ENCODE assay signal across 12 mouse cellular contexts in genomic region chr7:35127001-35127400, GRCm38 (mm10). TPM values are rescaled to one million over a fixed set of nuclear protein-coding genes. Genes with fewer than 3 reads are reported as not detected.
DNase-seq lines count a peak whose midpoint lies in the region; ATAC-seq and TF ChIP-seq lines count a peak whose summit lies in the region.
"Had no signal": no experiment of that assay in that cellular context is flagged by ENCODE, and none has a peak within 500 bp of the region (broad histone marks: within the 10 kb centered on the region; RNA-seq: fewer than 3 reads in every experiment).

No protein-coding gene starts in this region.

- TF ChIP-seq CTCF in lung, postnatal 0 days (IDR thresholded peaks at IDR 0.05) = no peak

- peak; percentile 41 for TF ChIP-seq EP300 in lung, postnatal 0 days (IDR thresholded peaks at IDR 0.05)

- H3K9me3 ChIP-seq in lung, postnatal 0 days (ENCODE audit: low read length) = no peaks in the 10 kb centered on the region; the same call in 1 of the 2 replicates
- H3K9me3 ChIP-seq in stomach, embryonic 16.5 days (replicated peaks; ENCODE audit: control insufficient read depth, low read length) = no peaks in the 10 kb centered on the region
- 0 out of 2 replicates have a peak, but pooled peaks cover 7% of the 10 kb centered on the region for H3K9me3 ChIP-seq in hindbrain, embryonic 14.5 days (ENCODE audit: control insufficient read depth, low read length)

- WGBS in lung, postnatal 0 days = 31% methylated on average over 10 of the region's 10 CpGs
- 34% methylated on average over 10 of the region's 10 CpGs for WGBS in stomach, embryonic 16.5 days
- WGBS in hindbrain, embryonic 14.5 days = 63% methylated on average over 10 of the region's 10 CpGs

- H3K9ac ChIP-seq in lung, postnatal 0 days (replicated peaks; ENCODE audit: low read depth) = no peak overlapping the region
- H3K9ac ChIP-seq in stomach, embryonic 16.5 days (ENCODE audit: low read length) = no peak overlapping the region
- H3K9ac ChIP-seq in hindbrain, embryonic 14.5 days = no peak overlapping the region
- H3K9ac ChIP-seq: liver, embryonic 14.5 days had no signal

- H3K27ac ChIP-seq in lung, postnatal 0 days (ENCODE audit: low read length) = peak overlapping the region; percentile 69; the same call in 1 of the 2 replicates
- 0 out of 2 replicates have a peak overlapping the region, but pooled peaks have one; percentile 12 for H3K27ac ChIP-seq in stomach, embryonic 16.5 days (ENCODE audit: low read length)
- H3K27ac ChIP-seq in hindbrain, embryonic 14.5 days = no peak overlapping the region
- H3K27ac ChIP-seq: hindbrain, postnatal 0 days; liver, embryonic 14.5 days had no signal

- H3K36me3 ChIP-seq in lung, postnatal 0 days (ENCODE audit: insufficient read depth, low read length) = no peaks in the 10 kb centered on the region
- no peaks in the 10 kb centered on the region for H3K36me3 ChIP-seq in stomach, embryonic 16.5 days (ENCODE audit: control insufficient read depth, insufficient read depth, low read length)
- no peaks in the 10 kb centered on the region for H3K36me3 ChIP-seq in hindbrain, embryonic 14.5 days (replicated peaks; ENCODE audit: control insufficient read depth, insufficient read depth)

- DNase-seq in frontal cortex, postnatal 14 days (ENCODE audit: low spot score in 2 of 2) = no peak
- DNase-seq in lung, postnatal 0 days (ENCODE audit: low spot score) = peak; percentile 83
- DNase-seq in lung, postnatal 14 days = no peak
- peak; percentile 60 for DNase-seq in fibroblast of lung, adult 2 months (ENCODE audit: low read depth)
- no peak for DNase-seq in cerebellum, postnatal 36 days
- no peak for DNase-seq in hindbrain, embryonic 14.5 days (ENCODE audit: low spot score)
- DNase-seq: cerebellum, adult 9-10 months had no signal

- H3K4me3 ChIP-seq in lung, postnatal 0 days (ENCODE audit: low read depth, low read length) = no peak overlapping the region
- no peak overlapping the region for H3K4me3 ChIP-seq in stomach, embryonic 16.5 days (replicated peaks; ENCODE audit: low read length)
- H3K4me3 ChIP-seq in hindbrain, embryonic 14.5 days (replicated peaks; ENCODE audit: low read length) = no peak overlapping the region

- no peak overlapping the region for H3K4me2 ChIP-seq in lung, postnatal 0 days (replicated peaks; ENCODE audit: low read depth, low read length)
- H3K4me2 ChIP-seq in stomach, embryonic 16.5 days (ENCODE audit: low read depth, low read length) = no peak overlapping the region
- no peak overlapping the region for H3K4me2 ChIP-seq in hindbrain, embryonic 14.5 days (replicated peaks)
- H3K4me2 ChIP-seq: heart, embryonic 11.5 days had no signal

- peaks cover 4% of the 10 kb centered on the region; the same call in 1 of the 2 replicates for H3K4me1 ChIP-seq in lung, postnatal 0 days (ENCODE audit: insufficient read depth, low read depth, low read length)
- peaks cover 11% of the 10 kb centered on the region for H3K4me1 ChIP-seq in stomach, embryonic 16.5 days (ENCODE audit: control insufficient read depth, insufficient read depth, low read length)
- no peaks in the 10 kb centered on the region for H3K4me1 ChIP-seq in hindbrain, embryonic 14.5 days (replicated peaks; ENCODE audit: control insufficient read depth, insufficient read depth, low read length)

- no peaks in the 10 kb centered on the region for H3K27me3 ChIP-seq in lung, postnatal 0 days (replicated peaks; ENCODE audit: insufficient read depth, low read length)
- peaks cover 5% of the 10 kb centered on the region for H3K27me3 ChIP-seq in stomach, embryonic 16.5 days (ENCODE audit: control insufficient read depth, insufficient read depth, low read length)
- H3K27me3 ChIP-seq in hindbrain, embryonic 14.5 days (ENCODE audit: control insufficient read depth, insufficient read depth, low read length) = peaks cover 12% of the 10 kb centered on the region

- peak; percentile 44; the same call in 1 of the 2 replicates for ATAC-seq in frontal cortex, adult (ENCODE audit: low TSS enrichment)
- ATAC-seq in lung, postnatal 0 days = 0 out of 2 replicates have a peak, but pooled peaks have one; percentile 15
- ATAC-seq in stomach, embryonic 16.5 days (ENCODE audit: insufficient read depth, low FRiP score) = peak; percentile 33; the same call in 1 of the 2 replicates
- ATAC-seq in hindbrain, embryonic 14.5 days (ENCODE audit: low FRiP score) = no peak
- ATAC-seq: hindbrain, postnatal 0 days had no signal

RNA-seq across cellular contexts. Expression of gene Cebpa, which starts 7.9 kb away (rescaled TPM):
- polyA plus RNA-seq in lung, postnatal 0 days (2015; fragmentation: Nextera tagmentation; extraction: Ambion mirVana) = 28.9 and 29.8 TPM in 2 replicates
- 2.6 and 2.8 TPM in 2 replicates for polyA plus RNA-seq in stomach, embryonic 16.5 days (2015; fragmentation: Nextera tagmentation; extraction: Ambion mirVana)
- polyA plus RNA-seq in hindbrain, embryonic 14.5 days (2014; fragmentation: Nextera tagmentation; extraction: Ambion mirVana) = 0.82 and 1.0 TPM in 2 replicates

RNA-seq across cellular contexts. Expression of gene Slc7a10, which starts 59.2 kb away (rescaled TPM):
- polyA plus RNA-seq in lung, postnatal 0 days (2015; fragmentation: Nextera tagmentation; extraction: Ambion mirVana) = 20.1 and 21.7 TPM in 2 replicates
- 3.6 and 5.0 TPM in 2 replicates for polyA plus RNA-seq in stomach, embryonic 16.5 days (2015; fragmentation: Nextera tagmentation; extraction: Ambion mirVana)
- polyA plus RNA-seq in hindbrain, embryonic 14.5 days (2014; fragmentation: Nextera tagmentation; extraction: Ambion mirVana) = 18.7 and 21.2 TPM in 2 replicates

Comparison
In these comparisons a context has a peak if more than half of its experiments do, and no peak if none do; other contexts are left out.
1. DNase-seq: peak in lung, postnatal 0 days (single experiment) and fibroblast of lung, adult 2 months (single experiment); none in frontal cortex, postnatal 14 days (0 of 2), lung, postnatal 14 days (single experiment), cerebellum, postnatal 36 days (0 of 2) and hindbrain, embryonic 14.5 days (single experiment).